Mouse (Mus musculus) heart, adult 2 months (tissue): ENCODE results near the gene Cdk14. TPM values are rescaled to one million over a fixed set of nuclear protein-coding genes. Genes with fewer than 3 reads are reported as not detected.

Experiments used
- DNase-seq, 2 experiments: peaks; one replicate each; pipeline ENCODE4 v3.0.0; 2021
- H3K27ac ChIP-seq: fragments of 200-600 bp; 2 replicates; pipeline ENCODE4 v1.8.1; 2022
- H3K27me3 ChIP-seq: fragments of 200-500 bp; 2 replicates; pipeline ENCODE4 v1.6.1; 2012; ENCODE audit warnings: mild to moderate bottlenecking, low read length, inconsistent platforms, mixed read lengths; ENCODE audit not compliant: control insufficient read depth, insufficient read depth
- H3K36me3 ChIP-seq: fragments of 200-500 bp; 2 replicates; pipeline ENCODE4 v1.6.1; 2012; ENCODE audit warnings: low read length, inconsistent platforms; ENCODE audit not compliant: control insufficient read depth, insufficient read depth
- H3K4me1 ChIP-seq: fragments of 200-500 bp; 2 replicates; pipeline ENCODE4 v1.6.1; 2011; ENCODE audit warnings: low read length; ENCODE audit not compliant: control insufficient read depth, insufficient read depth
- H3K4me3 ChIP-seq: fragments of 200-600 bp; 2 replicates; pipeline ENCODE4 v1.8.1; 2022
- H3K79me2 ChIP-seq: fragments of 200-500 bp; replicated peaks from 2 replicates; pipeline ENCODE4 v1.6.1; 2012; ENCODE audit warnings: mild to moderate bottlenecking, inconsistent platforms, low read length, moderate library complexity, mixed read lengths; ENCODE audit not compliant: control insufficient read depth, insufficient read depth
- H3K9ac ChIP-seq: fragments of 200-500 bp; 2 replicates; pipeline ENCODE4 v1.6.1; 2012; ENCODE audit warnings: low read depth, mild to moderate bottlenecking, control low read depth, inconsistent platforms, low read length, mixed read lengths
- CTCF ChIP-seq: fragments of 200-600 bp; IDR thresholded peaks from 2 replicates; pipeline ENCODE4 v1.8.1; 2022; ENCODE audit warnings: antibody characterized with exemption, mild to moderate bottlenecking, moderate library complexity
- EP300 ChIP-seq: fragments of 200-500 bp; IDR thresholded peaks from 2 replicates; pipeline ENCODE4 v1.6.1; 2011; ENCODE audit warnings: low read depth, low read length, control low read depth; ENCODE audit not compliant: insufficient read depth
- POLR2A ChIP-seq: fragments of 200-500 bp; IDR thresholded peaks from 2 replicates; pipeline ENCODE4 v1.6.1; 2011; ENCODE audit warnings: mild to moderate bottlenecking, low read depth, low read length, control low read depth; ENCODE audit not compliant: insufficient read depth
- WGBS: fragments of 180-500 bp; shearing (Covaris S2); methylation state at CpG from one replicate; pipeline ENCODE4 v1.1.7; 2018; 5-methylcytosine and 5-hydroxymethylcytosine counted together
- intact Hi-C: fragments of 180-260 bp; cut with DNase I; formaldehyde crosslinking; loops from one replicate; pipeline ENCODE4 v1.15.1; 2025
- polyA plus RNA-seq: library from polyadenylated mRNA; depleted of rRNA; stranded (reverse); fragments of >200 nt; gene quantifications from 2 replicates; pipeline ENCODE4 v1.2.3, GENCODE M21; 2012
- total RNA-seq, 2 experiments: library from RNA; stranded (reverse); gene quantifications; 2 replicates each; pipeline ENCODE4 v1.2.3; 2021

Gene Cdk14
- total and polyA plus RNA-seq, 3 experiments: 2.7 to 8.1 (median 7.6) TPM

GRCm38 (mm10) chr5:5134905-5135511, 285.1 kb downstream of the Cdk14 start:
- TF ChIP-seq POLR2A (no peak), EP300 (no peak), CTCF (no peak)
- H3K4me1 ChIP-seq: peaks cover 1% of the 10 kb centered on the region; the same call in 1 of the 2 replicates

DNA sequence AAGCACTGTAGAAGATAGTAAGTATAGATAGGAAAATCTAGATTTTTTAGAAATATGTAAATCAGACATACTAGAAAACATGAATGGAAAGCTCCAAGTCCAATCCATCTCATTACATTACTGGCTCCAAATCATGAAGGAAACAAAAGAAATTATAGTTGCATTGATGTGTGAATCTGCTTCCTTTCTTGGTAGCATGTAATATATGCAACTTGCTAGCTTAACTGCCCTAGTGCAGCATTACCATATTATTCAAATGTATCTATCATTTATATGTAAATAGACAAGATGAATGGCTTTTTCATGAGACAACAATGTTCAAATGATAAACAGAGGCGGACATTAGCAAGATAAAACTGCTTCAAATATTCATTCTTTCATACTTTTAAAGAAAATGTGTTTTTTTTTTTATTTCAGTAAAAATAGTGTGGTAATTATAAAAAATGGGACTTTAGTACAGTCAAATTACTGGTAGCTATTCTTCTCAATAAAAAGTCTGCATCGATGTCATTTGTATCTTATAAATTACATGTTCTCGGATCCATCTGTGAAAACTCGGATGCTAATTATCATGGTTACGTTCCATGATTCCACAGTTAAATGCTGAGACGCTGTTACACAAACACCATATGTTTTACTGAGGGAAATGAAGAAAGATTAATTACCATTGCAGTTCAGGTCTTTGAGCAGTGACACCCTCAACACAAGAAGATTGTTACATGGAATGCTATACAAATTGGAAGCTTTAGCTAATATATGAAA, 285.8 kb downstream of the Cdk14 start:
- intact Hi-C loops: no loop called here
- H3K36me3 ChIP-seq: no peaks in the 10 kb centered on the region
- no peak overlapping the region for H3K4me3 ChIP-seq
- H3K4me1 ChIP-seq: no peaks in the 10 kb centered on the region
- H3K27ac ChIP-seq: no peak overlapping the region
- TF ChIP-seq POLR2A (no peak), EP300 (no peak), CTCF (no peak)
- no peaks in the 10 kb centered on the region for H3K79me2 ChIP-seq
- H3K9ac ChIP-seq: no peak overlapping the region
- no peak for DNase-seq
- WGBS: 94% methylated on average over 6 of the region's 6 CpGs
- no peaks in the 10 kb centered on the region for H3K27me3 ChIP-seq

More at GRCm38 (mm10) chr5:5134905-5135511, 285.1 kb downstream of the Cdk14 start:
- Histone ChIP-seq H3K9ac (no peak overlapping the region), H3K27ac (no peak overlapping the region), H3K79me2 (no peaks in the 10 kb centered on the region), H3K4me3 (no peak overlapping the region), H3K36me3 (no peaks in the 10 kb centered on the region), H3K27me3 (no peaks in the 10 kb centered on the region)
- intact Hi-C loops: no loop called here
- 47% methylated on average over 13 of the region's 13 CpGs for WGBS
- DNase-seq: no peak

DNA sequence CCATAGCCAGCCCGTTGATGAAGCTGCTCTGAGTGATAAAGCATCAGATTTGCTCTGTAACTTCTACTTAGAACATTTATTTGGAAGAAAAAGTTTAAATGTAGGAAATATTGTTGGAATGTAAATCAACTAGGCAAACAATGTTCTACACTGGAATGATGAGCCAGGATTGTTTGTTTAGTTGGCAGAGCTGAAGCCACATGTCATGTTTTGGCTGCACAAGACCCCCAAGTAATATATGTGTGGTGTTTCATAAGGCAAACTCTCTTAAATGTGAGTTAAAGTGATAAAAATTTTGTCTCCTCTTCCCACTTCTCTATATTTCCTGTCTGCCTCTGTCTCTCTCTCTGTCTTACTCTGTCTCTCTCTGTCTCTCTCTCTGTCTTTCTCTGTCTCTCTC, 291.3 kb downstream of the Cdk14 start:
- TF ChIP-seq CTCF (no peak), EP300 (no peak), POLR2A (no peak)
- no peaks in the 10 kb centered on the region for H3K4me1 ChIP-seq
- H3K9ac ChIP-seq: no peak overlapping the region
- no peaks in the 10 kb centered on the region for H3K79me2 ChIP-seq
- H3K27ac ChIP-seq: no peak overlapping the region
- no peak for DNase-seq
- no peaks in the 10 kb centered on the region; the same call in 1 of the 2 replicates for H3K27me3 ChIP-seq
- no peaks in the 10 kb centered on the region for H3K36me3 ChIP-seq
- 78% methylated on average over 1 of the region's 1 CpGs for WGBS
- intact Hi-C loops: no loop called here
- no peak overlapping the region for H3K4me3 ChIP-seq

GRCm38 (mm10) chr5:5124645-5125044, 295.5 kb downstream of the Cdk14 start:
- H3K36me3 ChIP-seq: no peaks in the 10 kb centered on the region
- no peaks in the 10 kb centered on the region for H3K4me1 ChIP-seq
- 68% methylated on average over 4 of the region's 4 CpGs for WGBS
- H3K9ac ChIP-seq: no peak overlapping the region
- DNase-seq: no peak
- no peaks in the 10 kb centered on the region; the same call in 1 of the 2 replicates for H3K27me3 ChIP-seq
- no peaks in the 10 kb centered on the region for H3K79me2 ChIP-seq
- no peak for TF ChIP-seq CTCF
- no peak for TF ChIP-seq EP300
- no peak for TF ChIP-seq POLR2A
- no peak overlapping the region for H3K4me3 ChIP-seq
- H3K27ac ChIP-seq: no peak overlapping the region
- intact Hi-C loops: no loop called here

- Histone ChIP-seq H3K79me2 (no peaks in the 10 kb centered on the region), H3K4me3 (no peak overlapping the region), H3K4me1 (no peaks in the 10 kb centered on the region), H3K9ac (no peak overlapping the region), H3K27ac (no peak overlapping the region), H3K27me3 (no peaks in the 10 kb centered on the region), H3K36me3 (no peaks in the 10 kb centered on the region)
- intact Hi-C loops: no loop called here
- 88% methylated on average over 5 of the region's 5 CpGs for WGBS
- TF ChIP-seq POLR2A (no peak), CTCF (no peak), EP300 (no peak)
- no peak for DNase-seq
Measured at GRCm38 (mm10) chr5:5116775-5117522, 303.2 kb downstream of the Cdk14 start.

- 82% methylated on average over 1 of the region's 1 CpGs for WGBS
- no peak overlapping the region for H3K9ac ChIP-seq
- TF ChIP-seq POLR2A: no peak
- no peak for TF ChIP-seq CTCF
- TF ChIP-seq EP300: no peak
Measured at GRCm38 (mm10) chr5:5115546-5115945, 304.6 kb downstream of the Cdk14 start.

More at GRCm38 (mm10) chr5:5115546-5115945, 304.6 kb downstream of the Cdk14 start:
- no peak overlapping the region for H3K4me3 ChIP-seq
- H3K27me3 ChIP-seq: no peaks in the 10 kb centered on the region
- peaks cover 2% of the 10 kb centered on the region; the same call in 1 of the 2 replicates for H3K4me1 ChIP-seq
- intact Hi-C loops: no loop called here
- H3K79me2 ChIP-seq: no peaks in the 10 kb centered on the region
- peaks cover 5% of the 10 kb centered on the region for H3K36me3 ChIP-seq
- no peak overlapping the region for H3K27ac ChIP-seq
- DNase-seq: no peak
